Mouse (Mus musculus): ENCODE measurements around the gene Mttp. TPM values are rescaled to one million over a fixed set of nuclear protein-coding genes. Genes with fewer than 3 reads are reported as not detected.
A peak's percentile ranks its signal among the peaks of the same experiment; 100 is the strongest.

The Mttp gene
- total and polyA plus RNA-seq, 3 experiments, result 2.5 to 4.4 TPM; not detected in 1

GRCm38 (mm10) chr3:138182019-138182418 is 37.3 kb upstream of the Mttp start:
- peak; percentile 24 for DNase-seq (ENCODE audit: low read depth, low spot score)
- Histone ChIP-seq H3K9ac (ENCODE audit: control insufficient read depth, low read depth, low read length, poor library complexity, severe bottlenecking) (no peak overlapping the region), H3K4me3 (ENCODE audit: control insufficient read depth in 1 of 2, insufficient read depth in 1 of 2, low read depth in 2 of 2, low read length in 2 of 2) (no peak overlapping the region), H3K9me3 (replicated peaks; ENCODE audit: insufficient read depth, low read length) (no peaks in the 10 kb centered on the region), H3K27me3 (ENCODE audit: control insufficient read depth in 1 of 2, insufficient read depth in 2 of 2, low read length in 2 of 2) (peaks cover 6 to 7% of the 10 kb centered on the region in 2 experiments), H3K4me1 (ENCODE audit: control insufficient read depth in 1 of 2, insufficient read depth in 2 of 2, low read length in 2 of 2) (no peaks in the 10 kb centered on the region), H3K27ac (ENCODE audit: control insufficient read depth, low read depth, low read length) (no peak overlapping the region), H3K36me3 (ENCODE audit: control insufficient read depth in 1 of 2, insufficient read depth in 2 of 2, low read length in 2 of 2) (no peaks in the 10 kb centered on the region), H3K79me2 (ENCODE audit: control insufficient read depth, insufficient read depth, low read length, poor library complexity) (no peaks in the 10 kb centered on the region)
- TF ChIP-seq TAL1 (IDR thresholded peaks at IDR 0.05; ENCODE audit: low read length) (no peak), UBTF (IDR thresholded peaks at IDR 0.05; ENCODE audit: borderline replicate concordance, insufficient read depth, low read depth, low read length) (no peak), NELFE (IDR thresholded peaks at IDR 0.05; ENCODE audit: low read depth, low read length) (no peak; the same call in 1 of the 2 replicates), MXI1 (IDR thresholded peaks at IDR 0.05; ENCODE audit: low read depth, low read length) (no peak), RAD21 (IDR thresholded peaks at IDR 0.05; ENCODE audit: low read depth, low read length) (no peak), MAX (IDR thresholded peaks at IDR 0.05; ENCODE audit: low read length) (peak; percentile 80), TCF12 (IDR thresholded peaks at IDR 0.05; ENCODE audit: low read depth, low read length) (no peak), CTCF (IDR thresholded peaks at IDR 0.05 in 2 of 3, conservative IDR thresholded peaks at IDR 0.05 in 1 of 3; ENCODE audit: control insufficient read depth in 1 of 3, insufficient read depth in 1 of 3, low read depth in 2 of 3, low read length in 3 of 3, poor library complexity in 1 of 3, severe bottlenecking in 1 of 3) (no peak), POLR2A (IDR thresholded peaks at IDR 0.05; ENCODE audit: control insufficient read depth in 1 of 2, insufficient read depth in 1 of 2, low read depth in 1 of 2, low read length in 2 of 2, poor library complexity in 1 of 2) (no peak), GATA1 (IDR thresholded peaks at IDR 0.05; ENCODE audit: low read depth, low read length) (no peak), TBP (IDR thresholded peaks at IDR 0.05; ENCODE audit: low read depth, low read length) (no peak), EP300 (IDR thresholded peaks at IDR 0.05; ENCODE audit: low read depth in 1 of 2, low read length in 2 of 2) (no peak), USF2 (IDR thresholded peaks at IDR 0.05; ENCODE audit: borderline replicate concordance in 1 of 2, insufficient read depth in 1 of 2, low read depth in 1 of 2, low read length in 2 of 2) (peak in 1 of 2 experiments; percentile 97), GABPA (IDR thresholded peaks at IDR 0.05; ENCODE audit: low read depth, low read length) (no peak), ZNF384 (IDR thresholded peaks at IDR 0.05; ENCODE audit: low read depth, low read length) (no peak), MYB (IDR thresholded peaks at IDR 0.05; ENCODE audit: low read depth, low read length) (no peak), KAT2A (conservative IDR thresholded peaks at IDR 0.05; ENCODE audit: low read depth, low read length) (no peak), USF1 (IDR thresholded peaks at IDR 0.05; ENCODE audit: low read depth, low read length) (peak; percentile 90), SIN3A (IDR thresholded peaks at IDR 0.05; ENCODE audit: low read length) (0 out of 2 replicates have a peak, but pooled peaks have one; percentile 24), NRF1 (IDR thresholded peaks at IDR 0.05; ENCODE audit: insufficient read depth, low read depth, low read length, poor library complexity, severe bottlenecking) (no peak), MEF2A (IDR thresholded peaks at IDR 0.05; ENCODE audit: extremely low read depth, insufficient replicate concordance, low read depth, low read length, poor library complexity, severe bottlenecking) (no peak), HCFC1 (IDR thresholded peaks at IDR 0.05; ENCODE audit: low read depth, low read length) (no peak), JUND (IDR thresholded peaks at IDR 0.05; ENCODE audit: low read depth, low read length) (no peak), E2F4 (IDR thresholded peaks at IDR 0.05; ENCODE audit: borderline replicate concordance, low read depth, low read length) (no peak), MYC (IDR thresholded peaks at IDR 0.05; ENCODE audit: low read depth, low read length) (0 out of 2 replicates have a peak, but pooled peaks have one; percentile 19), CHD1 (IDR thresholded peaks at IDR 0.05; ENCODE audit: low read depth, low read length) (no peak), ZC3H11A (IDR thresholded peaks at IDR 0.05; ENCODE audit: low read depth, low read length) (no peak), MAFK (IDR thresholded peaks at IDR 0.05; ENCODE audit: borderline replicate concordance, low read depth, low read length) (no peak), BHLHE40 (IDR thresholded peaks at IDR 0.05; ENCODE audit: borderline replicate concordance, low read depth, low read length) (no peak), ETS1 (IDR thresholded peaks at IDR 0.05; ENCODE audit: low read depth, low read length) (no peak), RCOR1 (IDR thresholded peaks at IDR 0.05; ENCODE audit: low read depth, low read length) (no peak), POLR2AphosphoS2 (IDR thresholded peaks at IDR 0.05; ENCODE audit: low read length) (no peak), CHD2 (IDR thresholded peaks at IDR 0.05; ENCODE audit: low read length) (no peak), MAZ (IDR thresholded peaks at IDR 0.05; ENCODE audit: low read depth, low read length) (no peak), ELF1 (IDR thresholded peaks at IDR 0.05; ENCODE audit: low read depth, low read length) (no peak), ZMIZ1 (IDR thresholded peaks at IDR 0.05; ENCODE audit: low read depth, low read length) (no peak), SMC3 (IDR thresholded peaks at IDR 0.05; ENCODE audit: low read depth, low read length) (no peak), POLR2AphosphoS5 (IDR thresholded peaks at IDR 0.05; ENCODE audit: borderline replicate concordance, low read depth, low read length) (no peak)

Data from MEL (cell line).